Mouse (Mus musculus): ENCODE results near the gene Hoxd10. TPM values are rescaled to one million over a fixed set of nuclear protein-coding genes. Genes with fewer than 3 reads are reported as not detected.

Gene Hoxd10
- polyA plus RNA-seq, 1 experiment from 2014 or later = 2.3 TPM

GRCm38 (mm10) chr2:74706393-74706960 lies 14.8 kb downstream of the Hoxd10 start:
- Histone ChIP-seq H3K36me3 (no peaks in the 10 kb centered on the region), H3K4me3 (no peak overlapping the region), H3K9me3 (no peaks in the 10 kb centered on the region), H3K4me1 (peaks cover 12% of the 10 kb centered on the region), H3K27me3 (ENCODE audit: insufficient read depth, poor library complexity, severe bottlenecking) (peaks cover 99% of the 10 kb centered on the region), H3K27ac (no peak overlapping the region)
- 1% methylated on average over 13 of the region's 13 CpGs for WGBS
- DNase-seq (ENCODE audit: low spot score) = no peak

DNA sequence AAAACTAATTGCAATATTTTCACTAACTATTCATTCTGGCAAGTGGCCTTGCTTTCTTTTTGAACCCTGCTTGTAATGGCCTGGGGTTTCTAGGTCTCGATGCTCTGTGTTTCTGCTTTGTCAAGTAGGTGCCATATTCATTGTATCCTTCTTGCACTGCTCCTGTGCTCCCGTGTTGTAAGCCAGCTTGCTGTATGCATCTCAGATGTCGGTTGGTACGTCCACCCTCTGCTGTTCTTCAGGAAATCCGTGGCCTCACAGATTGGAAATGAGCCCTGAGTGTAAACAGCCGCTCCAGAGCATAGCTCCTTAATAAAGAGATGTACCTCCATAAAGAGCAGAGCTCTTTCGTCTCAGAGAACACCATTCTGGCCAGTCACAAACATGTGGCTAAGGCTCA lies 15.9 kb downstream of the Hoxd10 start:
- H3K27ac ChIP-seq = no peak overlapping the region
- H3K4me1 ChIP-seq = peaks cover 19% of the 10 kb centered on the region
- no peak overlapping the region for H3K4me3 ChIP-seq
- H3K27me3 ChIP-seq (ENCODE audit: insufficient read depth, poor library complexity, severe bottlenecking) = peaks cover 99% of the 10 kb centered on the region
- H3K9me3 ChIP-seq = no peaks in the 10 kb centered on the region
- no peak for DNase-seq (ENCODE audit: low spot score)
- 7% methylated on average over 7 of the region's 7 CpGs for WGBS
- H3K36me3 ChIP-seq = no peaks in the 10 kb centered on the region

- H3K4me3 ChIP-seq = no peak overlapping the region
- no peaks in the 10 kb centered on the region for H3K36me3 ChIP-seq
- 8% methylated on average over 4 of the region's 4 CpGs for WGBS
- H3K27ac ChIP-seq = no peak overlapping the region
- H3K27me3 ChIP-seq (ENCODE audit: insufficient read depth, poor library complexity, severe bottlenecking) = peaks cover 99% of the 10 kb centered on the region
- DNase-seq (ENCODE audit: low spot score) = no peak
- no peaks in the 10 kb centered on the region for H3K9me3 ChIP-seq
- peaks cover 19% of the 10 kb centered on the region for H3K4me1 ChIP-seq
Observed at GRCm38 (mm10) chr2:74708676-74709075, 17.0 kb downstream of the Hoxd10 start.

DNA sequence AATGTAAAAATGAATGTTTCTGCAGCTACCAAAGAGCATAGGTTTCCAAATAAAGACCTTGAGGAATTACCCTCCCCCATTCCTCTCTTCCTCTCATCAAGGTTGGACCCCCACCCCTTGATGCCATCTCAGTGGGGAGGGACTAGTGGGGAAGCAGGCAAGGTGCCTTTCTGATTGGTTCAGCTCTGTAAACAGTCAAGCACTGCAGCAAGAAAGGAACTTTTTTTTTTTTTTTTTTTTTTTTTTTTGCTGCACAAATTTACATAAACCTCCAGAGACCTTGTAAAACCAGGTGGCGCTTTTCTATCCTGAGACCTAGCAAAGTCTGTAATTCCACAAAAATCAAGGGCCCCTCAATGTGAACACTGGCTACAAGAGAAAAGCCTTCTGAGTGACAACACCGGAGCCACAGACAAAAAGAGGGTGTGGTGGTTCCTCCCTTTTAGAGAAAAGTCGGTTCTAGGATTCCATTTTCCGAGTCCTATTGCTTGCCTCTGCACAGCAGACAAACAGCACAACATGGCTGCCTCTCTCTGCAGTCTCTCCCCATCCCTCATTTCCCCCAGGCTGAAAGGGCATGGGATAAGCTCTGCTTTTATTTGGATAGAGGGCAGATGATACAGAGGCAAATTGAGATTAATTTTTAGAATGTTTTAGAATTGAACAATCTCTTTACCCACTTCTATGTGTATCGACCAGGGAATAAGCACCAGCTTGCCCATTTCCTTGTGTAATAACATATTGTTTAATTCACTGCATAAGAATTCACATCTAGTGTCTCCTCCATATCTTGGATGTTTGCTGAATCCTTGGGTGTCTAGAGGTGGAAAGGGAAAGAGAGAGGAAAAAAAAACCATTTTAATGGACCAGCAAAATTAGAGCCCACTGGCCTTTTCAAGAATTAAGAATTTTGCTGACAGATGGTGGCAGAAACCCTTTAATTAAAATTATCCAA lies 18.0 kb downstream of the Hoxd10 start:
- 7% methylated on average over 5 of the region's 5 CpGs for WGBS
- no peak overlapping the region for H3K27ac ChIP-seq
- H3K4me3 ChIP-seq = no peak overlapping the region
- no peaks in the 10 kb centered on the region for H3K9me3 ChIP-seq
- H3K4me1 ChIP-seq = peaks cover 16% of the 10 kb centered on the region
- H3K36me3 ChIP-seq = no peaks in the 10 kb centered on the region
- H3K27me3 ChIP-seq (ENCODE audit: insufficient read depth, poor library complexity, severe bottlenecking) = peaks cover 99% of the 10 kb centered on the region
- DNase-seq (ENCODE audit: low spot score) = no peak

GRCm38 (mm10) chr2:74710929-74711543 lies 19.3 kb downstream of the Hoxd10 start:
- DNase-seq (ENCODE audit: low spot score) = no peak
- Histone ChIP-seq H3K9me3 (no peaks in the 10 kb centered on the region), H3K27ac (no peak overlapping the region), H3K4me3 (peak overlapping the region; percentile 24; the same call in 1 of the 2 replicates), H3K36me3 (no peaks in the 10 kb centered on the region), H3K27me3 (ENCODE audit: insufficient read depth, poor library complexity, severe bottlenecking) (peaks cover 99% of the 10 kb centered on the region), H3K4me1 (peaks cover 13% of the 10 kb centered on the region)
- WGBS = under 1% methylated on average over 16 of the region's 16 CpGs

- H3K9me3 ChIP-seq = no peaks in the 10 kb centered on the region
- H3K4me3 ChIP-seq = peak within 1 kb of the TSS; percentile 59
- DNase-seq (ENCODE audit: low spot score) = no peak
- peaks cover 100% of the 10 kb centered on the region for H3K27me3 ChIP-seq (ENCODE audit: insufficient read depth, poor library complexity, severe bottlenecking)
- under 1% methylated on average over 65 of the region's 65 CpGs for WGBS
- peak within 1 kb of the TSS; percentile 59; the same call in 1 of the 2 replicates for H3K27ac ChIP-seq
- no peaks in the 10 kb centered on the region for H3K36me3 ChIP-seq
- peaks cover 13% of the 10 kb centered on the region for H3K4me1 ChIP-seq
Observed at GRCm38 (mm10) chr2:74711721-74712621, 20.2 kb downstream of the Hoxd10 start, which contains the start of the genes Hoxd3 and Hoxd4. TSS of gene Hoxd3 (plus strand) at chr2:74711927. TSS of gene Hoxd4 (plus strand) at chr2:74711929.

GRCm38 (mm10) chr2:74713239-74714150 lies 21.8 kb downstream of the Hoxd10 start:
- Histone ChIP-seq H3K27ac (no peak overlapping the region), H3K4me1 (peaks cover 13% of the 10 kb centered on the region), H3K9me3 (no peaks in the 10 kb centered on the region), H3K27me3 (ENCODE audit: insufficient read depth, poor library complexity, severe bottlenecking) (peaks cover 100% of the 10 kb centered on the region), H3K36me3 (no peaks in the 10 kb centered on the region), H3K4me3 (no peak overlapping the region)
- 7% methylated on average over 19 of the region's 19 CpGs for WGBS
- no peak for DNase-seq (ENCODE audit: low spot score)

DNA sequence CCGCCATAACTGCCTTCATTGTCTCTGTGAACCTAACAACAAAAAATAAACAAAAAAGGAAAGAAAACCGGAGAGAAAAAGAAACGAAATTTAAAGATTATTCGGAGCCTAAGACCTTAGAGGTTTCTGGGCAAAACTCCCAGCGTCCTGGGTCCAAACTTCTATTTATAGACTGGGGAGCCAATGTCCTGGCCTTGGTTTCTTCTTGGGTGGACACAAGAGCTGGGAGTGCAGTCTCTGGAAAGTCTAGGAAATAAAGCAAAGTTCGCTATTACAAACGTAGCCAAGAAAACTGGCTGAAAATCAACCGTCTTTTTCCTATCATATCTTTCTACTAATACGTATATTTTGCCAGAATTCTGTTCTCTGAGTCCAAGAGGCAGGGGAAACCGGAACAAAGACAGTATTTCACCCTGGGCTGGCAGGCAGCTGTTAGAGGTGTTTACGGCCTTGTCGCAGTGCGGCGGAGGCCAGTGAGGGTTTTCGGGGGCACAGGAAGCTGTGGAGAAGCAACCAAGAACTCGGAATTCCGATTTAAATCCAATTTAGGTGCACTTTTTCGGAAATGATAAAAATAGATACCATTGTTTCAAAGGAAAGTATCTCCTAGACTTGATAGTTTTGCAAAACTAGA lies 22.5 kb downstream of the Hoxd10 start:
- WGBS = 4% methylated on average over 18 of the region's 18 CpGs
- no peak overlapping the region for H3K27ac ChIP-seq
- DNase-seq (ENCODE audit: low spot score) = no peak
- peaks cover 100% of the 10 kb centered on the region for H3K27me3 ChIP-seq (ENCODE audit: insufficient read depth, poor library complexity, severe bottlenecking)
- H3K9me3 ChIP-seq = no peaks in the 10 kb centered on the region
- H3K36me3 ChIP-seq = no peaks in the 10 kb centered on the region
- H3K4me3 ChIP-seq = no peak overlapping the region
- H3K4me1 ChIP-seq = peaks cover 13% of the 10 kb centered on the region

- no peak overlapping the region for H3K27ac ChIP-seq
- WGBS = under 1% methylated on average over 14 of the region's 14 CpGs
- H3K36me3 ChIP-seq = no peaks in the 10 kb centered on the region
- H3K27me3 ChIP-seq (ENCODE audit: insufficient read depth, poor library complexity, severe bottlenecking) = peaks cover 100% of the 10 kb centered on the region
- no peak for DNase-seq (ENCODE audit: low spot score)
- no peaks in the 10 kb centered on the region for H3K9me3 ChIP-seq
- H3K4me1 ChIP-seq = peaks cover 13% of the 10 kb centered on the region
- H3K4me3 ChIP-seq = no peak overlapping the region
Observed at GRCm38 (mm10) chr2:74714881-74715280, 23.2 kb downstream of the Hoxd10 start.

GRCm38 (mm10) chr2:74715504-74716241 lies 23.9 kb downstream of the Hoxd10 start:
- H3K27ac ChIP-seq = no peak overlapping the region
- H3K9me3 ChIP-seq = no peaks in the 10 kb centered on the region
- peak; percentile 91 for DNase-seq (ENCODE audit: low spot score)
- WGBS = 2% methylated on average over 26 of the region's 26 CpGs
- no peaks in the 10 kb centered on the region for H3K36me3 ChIP-seq
- H3K4me3 ChIP-seq = peak overlapping the region; percentile 44
- H3K27me3 ChIP-seq (ENCODE audit: insufficient read depth, poor library complexity, severe bottlenecking) = peaks cover 100% of the 10 kb centered on the region
- peaks cover 13% of the 10 kb centered on the region for H3K4me1 ChIP-seq

- Histone ChIP-seq H3K36me3 (no peaks in the 10 kb centered on the region), H3K9me3 (no peaks in the 10 kb centered on the region), H3K4me1 (peaks cover 6% of the 10 kb centered on the region; the same call in 1 of the 2 replicates), H3K27ac (no peak overlapping the region), H3K4me3 (no peak overlapping the region), H3K27me3 (ENCODE audit: insufficient read depth, poor library complexity, severe bottlenecking) (peaks cover 100% of the 10 kb centered on the region)
- 8% methylated on average over 2 of the region's 2 CpGs for WGBS
- no peak for DNase-seq (ENCODE audit: low spot score)
Observed at GRCm38 (mm10) chr2:74720384-74720783, 28.7 kb downstream of the Hoxd10 start.
